Mouse (Mus musculus) lung, postnatal 0 days (tissue): Measurements from ENCODE around the gene Lcmt1.

Source experiments
- CTCF ChIP-seq: IDR thresholded peaks from 2 replicates; pipeline ENCODE4 v1.5.1; 2016; ENCODE audit warnings: antibody characterized with exemption, mild to moderate bottlenecking
- EP300 ChIP-seq: IDR thresholded peaks from 2 replicates; pipeline ENCODE4 v1.6.1; 2016; ENCODE audit warnings: antibody characterized with exemption, mild to moderate bottlenecking, control low read depth

GRCm38 (mm10) chr7:123368187-123368586 is 1.4 kb upstream of the Lcmt1 start:
- TF ChIP-seq CTCF = no peak
- no peak for TF ChIP-seq EP300
